Mouse (Mus musculus): ENCODE data around the gene Olfr1364. TPM values are rescaled to one million over a fixed set of nuclear protein-coding genes. Genes with fewer than 3 reads are reported as not detected.
A peak's percentile ranks its signal among the peaks of the same experiment; 100 is the strongest.

Olfr1364 gene
- not detected for total RNA-seq (2021)

DNA sequence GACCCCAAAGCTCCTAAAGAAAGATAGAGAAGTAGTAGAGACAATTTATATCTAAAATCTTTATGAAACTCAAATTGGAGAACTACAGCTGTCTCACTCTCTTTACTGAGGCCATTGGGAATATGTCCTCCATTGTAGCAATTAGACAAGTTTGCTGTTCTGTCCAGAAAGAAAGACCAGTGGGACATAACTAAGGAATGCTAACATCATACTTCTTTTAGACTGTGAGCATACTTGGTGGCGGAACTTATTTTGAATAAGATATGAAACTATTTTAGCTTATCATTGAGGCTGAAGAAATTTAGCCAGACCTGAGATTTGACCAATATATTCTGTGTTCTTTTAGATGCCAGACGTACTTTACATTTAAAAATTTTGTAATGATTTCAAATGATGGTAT is at the start of gene Olfr1364:
Gene Olfr1364, minus strand, starts transcription at position 101 of the 400 bp plus-strand sequence.
- intact Hi-C loops (cut with DNase I), result no loop called here

DNA sequence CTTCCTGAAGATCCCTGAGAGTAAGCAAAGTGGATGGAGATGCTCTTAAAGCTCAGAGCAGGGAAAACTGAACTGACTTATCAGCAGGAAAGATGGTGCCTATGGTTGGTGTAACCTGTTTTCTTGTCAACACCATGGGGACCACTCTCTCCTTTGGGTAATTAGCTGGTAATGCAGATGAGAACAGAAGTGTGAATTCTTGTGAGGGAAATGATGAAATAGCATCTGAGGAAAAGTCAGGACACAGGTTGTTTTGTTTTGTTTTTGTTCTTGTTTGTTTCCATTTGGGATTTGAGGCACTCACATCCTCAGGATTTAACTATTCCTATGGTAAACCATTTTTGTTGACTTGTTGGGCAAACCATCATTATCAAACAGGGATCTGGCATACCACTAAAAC is 32.4 kb upstream of the Olfr1364 start, which contains the start of gene Olfr1362:
Gene Olfr1362, minus strand, starts transcription at position 101 of the 400 bp plus-strand sequence.
- intact Hi-C loops (cut with DNase I), result no loop called here
- DNase-seq, result no peak

More for the DNA sequence above, at the start of gene Olfr1364:
- DNase-seq, result no peak

- DNase-seq, result no peak
- intact Hi-C loops (cut with DNase I), result no loop called here
Measured at GRCm38 (mm10) chr13:21591618-21592017, 10.1 kb upstream of the Olfr1364 start.

- DNase-seq, result no peak
- intact Hi-C loops (cut with DNase I), result no loop called here
Measured at GRCm38 (mm10) chr13:21559793-21560192, 21.8 kb downstream of the Olfr1364 start, which contains the start of gene Olfr1535. TSS of gene Olfr1535 (minus strand) at chr13:21559893.

GRCm38 (mm10) chr13:21550416-21551110 is 31.0 kb downstream of the Olfr1364 start:
- intact Hi-C loops (cut with DNase I), result no loop called here
- no peak for DNase-seq

DNA sequence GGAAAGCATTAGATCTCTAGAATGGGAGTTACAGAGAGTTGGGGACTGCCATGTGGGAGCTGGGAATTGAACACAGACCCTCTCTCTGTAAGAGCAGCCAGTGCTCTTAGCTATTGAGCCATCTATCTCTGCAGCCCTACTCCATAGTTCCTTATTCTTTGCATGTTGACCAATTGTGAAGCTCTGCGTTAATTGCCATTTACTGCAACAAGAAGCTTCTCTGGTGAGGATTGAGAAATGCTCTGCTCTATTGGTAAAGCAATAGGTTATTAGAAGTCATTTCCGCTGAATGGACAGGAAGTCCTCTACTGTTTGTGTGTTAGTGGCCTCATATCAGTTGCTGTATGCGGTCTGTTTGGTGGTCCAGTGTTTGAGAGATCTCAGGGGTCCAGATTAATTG is 32.1 kb downstream of the Olfr1364 start:
- intact Hi-C loops (cut with DNase I), result no loop called here
- DNase-seq, result no peak

- DNase-seq, result no peak
- intact Hi-C loops (cut with DNase I), result no loop called here
Measured at GRCm38 (mm10) chr13:21542708-21543107, 38.9 kb downstream of the Olfr1364 start, which contains the start of gene Olfr1366. TSS of gene Olfr1366 (minus strand) at chr13:21542808.

GRCm38 (mm10) chr13:21530781-21531201 is 50.8 kb downstream of the Olfr1364 start, which contains the start of gene Zkscan8:
TSS of gene Zkscan8 (minus strand) at chr13:21531120.
- DNase-seq, result peak; percentile 91 to 96
- intact Hi-C loops (cut with DNase I), result loop anchor here (1.0 to 5.0 kb wide), 6 partner anchors 24 to 168 kb away; partner anchors contain the start of genes Zkscan3, Zscan12 and Zscan26

DNA sequence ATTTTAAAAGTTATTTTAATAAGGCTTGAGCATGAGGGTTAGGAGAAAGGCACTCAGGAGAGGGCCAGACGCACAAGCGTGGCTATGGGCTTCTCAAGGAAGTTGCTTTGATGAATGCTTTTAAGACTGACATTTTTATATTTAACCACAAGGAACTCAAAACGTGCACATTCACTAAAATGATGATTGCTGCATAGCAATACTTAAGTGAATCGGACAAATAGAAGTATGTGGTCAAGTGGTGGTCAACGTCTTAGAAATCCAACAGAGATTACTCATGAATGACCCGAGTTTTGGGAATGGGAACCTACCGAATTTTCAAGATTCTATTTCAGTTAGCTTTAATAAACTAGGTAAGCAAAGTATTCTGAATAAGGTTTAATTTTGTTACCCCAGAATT is 51.4 kb downstream of the Olfr1364 start:
- intact Hi-C loops (cut with DNase I), result loop anchor here (1.0 to 5.0 kb wide), 6 partner anchors 23 to 167 kb away; partner anchors contain the start of genes Zkscan3, Zscan12 and Zscan26
- DNase-seq, result no peak

Other genes with a start within 250 kb of the Olfr1364 start
- not detected for gene Olfr1367, start 234.8 kb downstream of the Olfr1364 start, total RNA-seq (2021)
- gene Zscan12, start 218.9 kb downstream of the Olfr1364 start, total RNA-seq (2021), result 1 to 10 TPM; 5.3 to 5.8 TPM
- 10 to 100 TPM; 26.4 to 31.2 TPM for gene Zkscan3, start 179.0 kb downstream of the Olfr1364 start, total RNA-seq (2021)
- under 1 TPM; 0.30 to 0.42 TPM for gene Pgbd1, start 140.7 kb downstream of the Olfr1364 start, total RNA-seq (2021)
- gene Zscan26, start 128.0 kb downstream of the Olfr1364 start, total RNA-seq (2021), result 10 to 100 TPM; 20.4 to 23.2 TPM
- under 1 TPM; 0.67 to 0.76 TPM for gene Nkapl, start 113.2 kb downstream of the Olfr1364 start, total RNA-seq (2021)
- gene Zkscan4, start 102.9 kb downstream of the Olfr1364 start, total RNA-seq (2021), result 1 to 10 TPM; 1.2 to 1.5 TPM
- not detected for gene Gm10065, start 102.3 kb downstream of the Olfr1364 start, total RNA-seq (2021)
- 10 to 100 TPM; 26.5 to 28.1 TPM for gene AK157302, start 86.5 kb downstream of the Olfr1364 start, total RNA-seq (2021)
- gene Gm11273, start 80.3 kb downstream of the Olfr1364 start, total RNA-seq (2021), result 100 to 1,000 TPM; 247 to 265 TPM
- 10 to 100 TPM in 1 of 2 experiments, 1 to 10 TPM in 1; 9.0 to 14.6 TPM for gene Zkscan8, start 50.6 kb downstream of the Olfr1364 start, total RNA-seq (2021)
- not detected for gene Olfr1366, start 39.0 kb downstream of the Olfr1364 start, total RNA-seq (2021)
- gene Olfr1535, start 21.9 kb downstream of the Olfr1364 start, total RNA-seq (2021), result not detected
- not detected for gene Olfr1362, start 32.3 kb upstream of the Olfr1364 start, total RNA-seq (2021)
- gene Olfr11, start 60.8 kb upstream of the Olfr1364 start, total RNA-seq (2021), result not detected
- not detected for gene Olfr1361, start 81.6 kb upstream of the Olfr1364 start, total RNA-seq (2021)
- gene Olfr1360, start 95.6 kb upstream of the Olfr1364 start, total RNA-seq (2021), result not detected
- gene Olfr1359, start 116.4 kb upstream of the Olfr1364 start, total RNA-seq (2021), result not detected
- 10 to 100 TPM; 18.0 to 27.4 TPM for gene Hist1h2bl, start 134.4 kb upstream of the Olfr1364 start, total RNA-seq (2021)
- 10 to 100 TPM; 28.5 to 39.8 TPM for gene Hist1h2ai, start 134.7 kb upstream of the Olfr1364 start, total RNA-seq (2021)
- 10 to 100 TPM; 22.0 to 36.5 TPM for gene Hist1h3h, start 135.9 kb upstream of the Olfr1364 start, total RNA-seq (2021)
- 1 to 10 TPM; 4.9 to 5.1 TPM for gene Hist1h2bm, start 140.3 kb upstream of the Olfr1364 start, total RNA-seq (2021)
- gene Hist1h4j, start 153.3 kb upstream of the Olfr1364 start, total RNA-seq (2021), result 1 to 10 TPM; 3.6 to 4.6 TPM
- 10 to 100 TPM; 52.5 to 54.1 TPM for gene Hist1h4k, start 168.7 kb upstream of the Olfr1364 start, total RNA-seq (2021)
- gene Hist1h2ak, start 172.1 kb upstream of the Olfr1364 start, total RNA-seq (2021), result 1 to 10 TPM; 9.0 to 9.3 TPM
- 10 to 100 TPM; 11.8 to 13.3 TPM for gene Hist1h2bn, start 172.4 kb upstream of the Olfr1364 start, total RNA-seq (2021)
- 10 to 100 TPM in 1 of 2 experiments, 1 to 10 TPM in 1; 9.8 to 10.6 TPM for gene Hist1h1b, start 198.9 kb upstream of the Olfr1364 start, total RNA-seq (2021)
- gene Hist1h3i, start 201.6 kb upstream of the Olfr1364 start, total RNA-seq (2021), result 10 to 100 TPM; 22.6 to 23.7 TPM
- 1 to 10 TPM; 1.0 to 2.1 TPM for gene Hist1h2an, start 205.5 kb upstream of the Olfr1364 start, total RNA-seq (2021)
- gene Hist1h2bp, start 205.7 kb upstream of the Olfr1364 start, total RNA-seq (2021), result 1 to 10 TPM; 5.4 to 5.7 TPM
- 10 to 100 TPM; 35.1 to 36.5 TPM for gene Hist1h2bq, start 228.4 kb upstream of the Olfr1364 start, total RNA-seq (2021)
- gene Hist1h2ao, start 228.7 kb upstream of the Olfr1364 start, total RNA-seq (2021), result not detected
- gene Hist1h4m, start 230.0 kb upstream of the Olfr1364 start, total RNA-seq (2021), result 10 to 100 TPM; 61.3 to 84.6 TPM

Data from heart, postnatal 36 days (tissue).